Mouse (Mus musculus) CH12.LX (cell line): Measurements from ENCODE around the gene Ecsit.

Source experiments
- BHLHE40 ChIP-seq: IDR thresholded peaks from 2 replicates; pipeline ENCODE4 v1.6.1; 2011; ENCODE audit warnings: mild to moderate bottlenecking, low read depth, low read length, improper control_type of control experiment
- CHD2 ChIP-seq: IDR thresholded peaks from 2 replicates; pipeline ENCODE4 v1.6.1; 2011; ENCODE audit warnings: low read length, improper control_type of control experiment
- CTCF ChIP-seq, 2 experiments: IDR thresholded peaks in 1 of 2; conservative IDR thresholded peaks in 1 of 2; 2 replicates each; pipeline ENCODE4 v1.5.1; 2011 to 2012; ENCODE audit warnings: low read depth in 2 of 2, low read length in 2 of 2, improper control_type of control experiment in 1 of 2, inconsistent platforms in 1 of 2, mild to moderate bottlenecking in 1 of 2, moderate library complexity in 1 of 2
- HCFC1 ChIP-seq: IDR thresholded peaks from 2 replicates; pipeline ENCODE4 v1.6.1; 2012; ENCODE audit warnings: low read depth, mild to moderate bottlenecking, inconsistent platforms, low read length, improper control_type of control experiment
- IRF4 ChIP-seq: IDR thresholded peaks from 2 replicates; pipeline ENCODE4 v1.6.1; 2014; ENCODE audit warnings: low read depth, mild to moderate bottlenecking, inconsistent platforms, low read length, improper control_type of control experiment
- MAX ChIP-seq: IDR thresholded peaks from 2 replicates; pipeline ENCODE4 v1.6.1; 2011; ENCODE audit warnings: low read length, improper control_type of control experiment
- POLR2A ChIP-seq: IDR thresholded peaks from 2 replicates; pipeline ENCODE4 v1.6.1; 2011; ENCODE audit warnings: low read depth, mild to moderate bottlenecking, improper control_type of control experiment, low read length
- RAD21 ChIP-seq: IDR thresholded peaks from 2 replicates; pipeline ENCODE4 v1.6.1; 2011; ENCODE audit warnings: low read depth, mild to moderate bottlenecking, low read length, improper control_type of control experiment, moderate library complexity
- TCF12 ChIP-seq: IDR thresholded peaks from 2 replicates; pipeline ENCODE4 v1.6.1; 2014; ENCODE audit warnings: low read depth, mild to moderate bottlenecking, inconsistent platforms, low read length, improper control_type of control experiment
- ZMIZ1 ChIP-seq: IDR thresholded peaks from 2 replicates; pipeline ENCODE4 v1.6.1; 2012; ENCODE audit warnings: low read depth, mild to moderate bottlenecking, inconsistent platforms, low read length, improper control_type of control experiment

DNA sequence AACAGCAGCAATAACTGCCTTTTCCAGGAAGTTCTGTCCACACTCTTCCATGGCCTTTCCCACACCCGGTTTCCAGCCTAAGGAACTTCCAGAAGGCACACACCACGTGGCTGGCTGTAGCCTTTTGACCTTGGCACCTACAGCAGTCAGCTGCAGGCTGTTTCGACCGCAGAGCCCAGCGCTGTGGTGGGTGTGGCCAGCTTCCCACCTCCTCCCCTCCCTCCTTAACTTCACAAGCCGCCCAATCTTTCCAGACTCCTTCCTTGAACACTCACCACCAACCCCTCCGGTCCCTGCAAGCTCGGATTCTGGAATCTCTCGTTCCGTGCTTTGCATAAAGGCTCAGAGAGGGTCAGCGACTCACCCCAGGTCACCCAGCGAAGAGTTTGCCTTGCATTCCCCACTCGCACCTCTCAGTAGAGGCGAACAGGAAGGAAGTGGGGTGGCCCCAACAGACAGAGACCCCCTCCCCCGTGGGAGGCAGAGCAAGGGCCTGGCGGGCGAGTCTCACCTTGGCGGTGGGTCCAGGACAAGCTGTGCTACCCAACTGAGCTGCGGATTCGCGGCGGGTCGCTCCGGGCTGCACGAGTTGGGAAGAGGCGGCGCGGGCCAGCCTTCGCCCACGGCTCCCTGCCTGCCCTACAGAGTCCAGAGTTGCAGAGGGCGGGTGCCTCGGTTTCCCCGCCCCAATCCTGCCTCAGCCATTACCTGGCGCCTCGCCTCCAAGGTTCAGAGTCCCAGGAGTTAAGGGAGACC, 46.2 kb upstream of the Ecsit start:
- TF ChIP-seq RAD21 (no peak), IRF4 (no peak), TCF12 (no peak), ZMIZ1 (no peak), CTCF (conservative IDR thresholded peaks at IDR 0.05 in 1 of 2, IDR thresholded peaks at IDR 0.05 in 1 of 2; ENCODE audit: low read depth in 2 of 2, low read length in 2 of 2) (no peak), CHD2 (no peak), BHLHE40 (no peak), MAX (no peak), POLR2A (no peak), HCFC1 (no peak)
